Mouse (Mus musculus) limb, embryonic 15.5 days (tissue): ENCODE measurements around the gene P2ry10b. TPM values are rescaled to one million over a fixed set of nuclear protein-coding genes. Genes with fewer than 3 reads are reported as not detected.

Experiments used
- ATAC-seq: fragments of 200-750 bp; cut with Nextera tagmentation; 2 replicates; pipeline ENCODE4 v1.8.0; 2017; ENCODE audit warnings: low read depth, moderate TSS enrichment; ENCODE audit not compliant: insufficient number of reproducible peaks, low FRiP score, low TSS enrichment
- H3K27ac ChIP-seq: fragments of 300-500 bp; sonication (generic); 2 replicates; pipeline ENCODE4 v1.5.1; 2015; ENCODE audit warnings: moderate library complexity, mild to moderate bottlenecking, inconsistent platforms
- H3K27me3 ChIP-seq: fragments of 300-500 bp; sonication (generic); 2 replicates; pipeline ENCODE4 v1.6.1; 2015; ENCODE audit warnings: inconsistent platforms
- H3K36me3 ChIP-seq: fragments of 300-500 bp; sonication (generic); 2 replicates; pipeline ENCODE4 v1.6.1; 2015; ENCODE audit warnings: inconsistent platforms
- H3K4me1 ChIP-seq: fragments of 300-500 bp; sonication (generic); 2 replicates; pipeline ENCODE4 v1.6.1; 2015; ENCODE audit warnings: inconsistent platforms
- H3K4me2 ChIP-seq: fragments of 300-500 bp; sonication (generic); 2 replicates; pipeline ENCODE4 v1.6.1; 2015; ENCODE audit warnings: mild to moderate bottlenecking, inconsistent platforms
- H3K4me3 ChIP-seq: fragments of 300-500 bp; sonication (generic); 2 replicates; pipeline ENCODE4 v1.5.1; 2015; ENCODE audit warnings: mild to moderate bottlenecking, inconsistent platforms
- H3K9ac ChIP-seq: fragments of 300-500 bp; sonication (generic); 2 replicates; pipeline ENCODE4 v1.6.1; 2015; ENCODE audit warnings: inconsistent platforms
- H3K9me3 ChIP-seq: fragments of 300-500 bp; sonication (generic); 2 replicates; pipeline ENCODE4 v1.6.1; 2016; ENCODE audit warnings: inconsistent platforms
- WGBS: fragments of 180-500 bp; shearing (Covaris S2); methylation state at CpG from one replicate; pipeline ENCODE4 v1.1.7; 2015; 5-methylcytosine and 5-hydroxymethylcytosine counted together
- polyA plus RNA-seq: library from polyadenylated mRNA; unstranded; fragments of >200 nt; fragmentation: Nextera tagmentation; extraction: Ambion mirVana; gene quantifications from 2 replicates; pipeline ENCODE4 v1.2.1, GENCODE M21; 2015

Gene P2ry10b
- polyA plus RNA-seq: 3.6 and 6.0 TPM in 2 replicates

DNA sequence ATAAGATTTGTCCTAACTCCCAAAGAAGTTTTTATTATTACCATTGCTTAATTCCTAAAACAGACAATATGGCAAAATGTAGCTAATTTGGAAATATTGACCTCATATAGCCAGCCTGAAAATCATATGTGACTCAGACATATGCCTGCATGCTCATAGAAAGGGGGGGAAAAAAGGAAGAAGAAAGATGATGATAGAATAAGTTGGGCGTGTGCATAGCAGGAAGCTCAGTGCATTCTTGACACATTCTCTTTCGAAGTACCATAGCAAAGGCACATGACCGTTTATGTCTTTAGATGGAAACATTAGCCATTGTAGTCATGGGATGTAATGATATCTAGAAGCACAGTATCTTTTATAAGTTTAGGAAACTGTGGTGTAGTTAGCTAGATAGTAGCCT lies at the start of gene P2ry10b:
TSS of gene P2ry10b (plus strand) at position 247 of the 400 bp plus-strand sequence.
- WGBS: 76% methylated on average over 3 of the region's 3 CpGs

DNA sequence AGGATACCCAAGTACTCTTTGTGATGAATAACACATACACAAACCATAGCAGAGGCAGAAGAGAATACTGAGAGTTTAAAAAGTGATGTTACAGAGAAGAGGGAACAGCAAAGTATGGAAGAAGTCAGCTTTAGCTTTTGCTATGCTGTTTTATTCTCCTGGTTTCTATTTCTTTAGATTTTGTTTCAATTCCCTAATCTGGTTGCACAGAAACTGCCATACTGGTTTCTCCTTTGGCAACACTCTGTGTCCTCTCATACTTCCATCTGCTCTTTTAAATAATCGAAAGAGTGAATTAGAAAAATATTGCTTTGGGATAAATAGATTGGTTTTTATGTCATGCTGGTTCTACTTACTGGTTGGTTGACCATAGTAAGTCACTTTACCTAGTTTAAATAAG lies 32.4 kb upstream of the P2ry10b start:
- Histone ChIP-seq H3K4me2 (no peak overlapping the region), H3K27ac (no peak overlapping the region), H3K4me3 (no peak overlapping the region), H3K4me1 (no peaks in the 10 kb centered on the region), H3K9me3 (no peaks in the 10 kb centered on the region), H3K9ac (no peak overlapping the region), H3K36me3 (no peaks in the 10 kb centered on the region), H3K27me3 (no peaks in the 10 kb centered on the region)
- ATAC-seq: no peak
- WGBS: 79% methylated on average over 1 of the region's 1 CpGs

More for the DNA sequence above, at the start of gene P2ry10b:
- no peak for ATAC-seq
- no peaks in the 10 kb centered on the region for H3K4me1 ChIP-seq
- no peaks in the 10 kb centered on the region for H3K9me3 ChIP-seq
- H3K4me2 ChIP-seq: no peak within 1 kb of the TSS
- no peak within 1 kb of the TSS for H3K9ac ChIP-seq
- no peaks in the 10 kb centered on the region for H3K36me3 ChIP-seq
- H3K27me3 ChIP-seq: no peaks in the 10 kb centered on the region
- 0 out of 2 replicates have a peak within 1 kb of the TSS, but pooled peaks have one; percentile 4 for H3K4me3 ChIP-seq
- H3K27ac ChIP-seq: peak within 1 kb of the TSS; percentile 63

DNA sequence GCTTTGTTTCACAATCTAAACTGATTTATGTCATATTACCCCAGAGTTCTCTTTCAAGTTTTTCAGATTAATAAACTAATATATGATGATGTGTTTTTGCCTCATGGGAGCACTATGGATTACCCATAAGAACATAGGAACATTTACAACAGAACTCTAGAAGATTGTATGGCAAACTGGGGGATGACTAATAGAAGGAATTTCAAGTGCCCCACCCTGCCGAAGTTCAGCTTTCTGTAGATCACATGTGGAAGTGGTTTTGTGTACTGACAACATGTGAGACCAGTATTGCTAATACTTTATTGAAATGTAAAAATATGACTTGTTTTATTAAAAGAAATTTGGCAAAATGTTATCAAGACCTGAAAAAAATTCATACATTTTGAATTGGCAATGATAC lies 31.7 kb upstream of the P2ry10b start:
- no peaks in the 10 kb centered on the region for H3K4me1 ChIP-seq
- WGBS: 60% methylated on average over 1 of the region's 1 CpGs
- H3K4me3 ChIP-seq: no peak overlapping the region
- no peak overlapping the region for H3K27ac ChIP-seq
- H3K36me3 ChIP-seq: no peaks in the 10 kb centered on the region
- no peaks in the 10 kb centered on the region for H3K27me3 ChIP-seq
- no peak overlapping the region for H3K9ac ChIP-seq
- H3K4me2 ChIP-seq: no peak overlapping the region
- H3K9me3 ChIP-seq: no peaks in the 10 kb centered on the region
- ATAC-seq: no peak

DNA sequence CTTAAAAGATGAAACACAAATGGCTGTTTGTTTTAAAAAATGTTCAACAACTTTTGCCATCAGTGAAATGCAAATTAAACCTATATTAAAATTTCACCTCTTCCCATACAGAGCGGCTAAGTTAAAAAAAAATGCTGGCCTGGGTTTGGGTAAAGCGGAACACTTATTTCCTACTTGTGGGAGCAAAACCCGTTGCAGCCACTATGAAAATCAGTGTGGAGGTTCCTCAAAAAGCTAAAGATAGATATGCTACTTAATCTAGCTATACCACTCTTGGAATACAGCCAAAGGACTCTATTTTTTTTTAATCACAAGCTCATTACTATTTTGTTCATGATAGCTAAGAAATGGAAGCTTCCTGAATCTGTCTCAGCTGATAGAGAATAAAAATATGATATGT lies 5.5 kb upstream of the P2ry10b start:
- H3K9ac ChIP-seq: no peak overlapping the region
- no peaks in the 10 kb centered on the region for H3K36me3 ChIP-seq
- 73% methylated on average over 3 of the region's 3 CpGs for WGBS
- no peaks in the 10 kb centered on the region for H3K9me3 ChIP-seq
- H3K4me3 ChIP-seq: no peak overlapping the region
- ATAC-seq: no peak
- H3K4me2 ChIP-seq: no peak overlapping the region
- H3K27ac ChIP-seq: no peak overlapping the region
- H3K4me1 ChIP-seq: no peaks in the 10 kb centered on the region
- no peaks in the 10 kb centered on the region for H3K27me3 ChIP-seq

DNA sequence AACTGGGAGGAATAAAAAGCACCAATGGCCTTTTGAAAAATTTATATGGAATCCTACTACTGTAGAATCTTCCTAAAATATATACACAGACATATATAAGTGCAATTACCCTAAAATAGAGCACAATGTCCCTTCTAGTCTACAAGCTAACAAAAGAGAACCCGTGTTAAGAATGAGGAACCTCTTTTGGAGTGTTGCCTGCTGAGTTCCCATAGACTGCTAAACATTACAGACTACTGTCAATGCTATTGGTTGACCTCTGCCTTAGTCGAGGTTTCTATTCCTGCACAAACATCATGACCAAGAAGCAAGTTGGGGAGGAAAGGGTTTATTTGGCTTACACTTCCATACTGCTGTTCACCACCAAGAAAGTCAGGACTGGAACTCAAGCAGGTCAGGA lies 4.8 kb upstream of the P2ry10b start:
- H3K9me3 ChIP-seq: no peaks in the 10 kb centered on the region
- no peak overlapping the region for H3K9ac ChIP-seq
- H3K4me1 ChIP-seq: no peaks in the 10 kb centered on the region
- no peaks in the 10 kb centered on the region for H3K27me3 ChIP-seq
- ATAC-seq: no peak
- no peak overlapping the region for H3K4me3 ChIP-seq
- H3K36me3 ChIP-seq: no peaks in the 10 kb centered on the region
- 62% methylated on average over 2 of the region's 2 CpGs for WGBS
- no peak overlapping the region for H3K4me2 ChIP-seq
- no peak overlapping the region for H3K27ac ChIP-seq

DNA sequence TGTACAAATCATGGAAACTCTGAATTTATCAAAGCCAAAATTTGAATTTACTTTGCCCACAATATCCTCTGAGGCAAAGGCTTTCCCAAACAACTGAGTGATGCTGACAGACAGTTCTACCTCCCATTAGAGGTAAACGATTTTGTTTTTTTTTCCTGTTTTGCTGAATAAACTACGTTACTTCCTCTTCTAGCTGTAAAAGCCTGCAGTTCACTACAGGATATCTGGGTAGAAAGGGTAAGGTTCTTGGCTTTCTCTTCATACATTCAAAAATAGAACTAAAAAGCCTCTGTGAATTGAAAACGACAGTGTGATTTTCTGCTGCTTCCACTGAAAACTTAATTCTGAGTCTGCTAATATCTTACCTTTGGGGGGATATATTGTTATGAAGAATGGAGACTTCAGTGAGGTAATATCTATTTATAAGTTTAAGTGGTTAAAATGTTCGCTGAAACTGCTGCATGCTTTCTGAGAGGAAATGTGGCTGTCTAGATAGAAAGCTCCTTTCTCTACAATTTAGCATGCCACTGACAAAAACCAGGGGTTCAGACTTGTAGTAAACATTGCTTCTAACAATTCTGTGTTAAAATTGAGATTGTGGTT lies 765 bp downstream of the P2ry10b start:
- Histone ChIP-seq H3K4me2 (no peak overlapping the region), H3K9ac (no peak overlapping the region), H3K9me3 (no peaks in the 10 kb centered on the region), H3K4me1 (no peaks in the 10 kb centered on the region), H3K27ac (peak overlapping the region; percentile 63), H3K27me3 (no peaks in the 10 kb centered on the region), H3K4me3 (0 out of 2 replicates have a peak overlapping the region, but pooled peaks have one; percentile 4), H3K36me3 (no peaks in the 10 kb centered on the region)
- no peak for ATAC-seq
- WGBS: 43% methylated on average over 4 of the region's 4 CpGs

DNA sequence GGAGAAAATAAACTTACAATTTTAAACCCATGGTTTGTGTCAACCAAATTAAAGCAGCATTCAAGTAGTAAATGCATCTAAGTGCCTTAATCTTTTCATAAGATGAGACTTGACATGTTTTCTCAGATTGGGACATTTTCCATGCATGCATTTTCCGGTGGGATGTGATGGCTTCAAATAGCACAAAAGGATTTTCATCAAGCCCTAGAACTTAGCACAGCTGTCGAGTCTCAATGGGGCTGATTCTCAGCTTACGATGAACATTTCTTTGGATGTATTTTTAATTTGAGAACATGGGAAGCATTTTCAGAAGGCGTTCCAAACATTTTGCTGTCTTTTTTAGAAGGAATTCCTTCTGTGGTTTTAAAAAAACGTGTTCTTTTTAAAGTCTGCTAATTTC lies 1.3 kb downstream of the P2ry10b start:
- ATAC-seq: no peak
- no peaks in the 10 kb centered on the region for H3K36me3 ChIP-seq
- no peaks in the 10 kb centered on the region for H3K4me1 ChIP-seq
- no peak overlapping the region for H3K9ac ChIP-seq
- no peaks in the 10 kb centered on the region for H3K27me3 ChIP-seq
- no peak overlapping the region for H3K4me2 ChIP-seq
- WGBS: 37% methylated on average over 5 of the region's 5 CpGs
- no peak overlapping the region for H3K4me3 ChIP-seq
- no peaks in the 10 kb centered on the region for H3K9me3 ChIP-seq
- H3K27ac ChIP-seq: peak overlapping the region; percentile 63

DNA sequence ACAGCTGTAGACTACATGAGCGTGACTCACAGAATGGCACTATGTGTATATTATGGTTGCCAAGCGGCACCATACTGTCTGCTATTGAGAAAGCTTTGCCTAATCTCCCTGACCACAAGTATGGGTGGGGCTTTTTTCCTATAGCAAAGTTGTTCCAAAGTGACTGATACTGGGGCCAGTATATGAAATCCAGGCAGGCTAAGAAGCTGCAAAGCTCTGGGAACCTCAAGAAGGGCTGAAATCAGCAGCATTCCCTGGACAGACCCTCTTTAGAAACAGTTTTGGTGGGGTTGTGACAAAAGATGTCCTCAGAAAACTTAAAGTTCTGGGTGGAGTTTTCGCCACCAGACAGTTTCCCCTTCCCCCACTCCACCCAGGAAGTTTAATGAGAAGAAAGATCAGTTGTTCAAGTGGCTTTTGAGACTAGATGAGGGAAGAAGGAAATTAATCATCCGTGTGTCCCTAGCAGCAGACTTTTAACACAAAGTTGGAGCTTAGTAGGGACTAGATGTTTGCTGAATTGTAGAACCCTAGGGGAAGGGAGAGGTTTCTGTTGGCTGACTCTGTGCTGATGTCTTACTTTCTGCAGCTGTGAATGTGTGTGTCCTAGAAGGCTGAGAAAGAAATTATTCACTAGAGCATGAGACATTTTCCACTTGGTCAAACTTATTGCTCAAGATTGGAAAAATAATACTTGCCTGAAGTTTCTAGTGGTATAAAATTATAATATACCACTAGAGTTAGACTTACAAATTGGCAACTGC lies 2.2 kb downstream of the P2ry10b start:
- no peaks in the 10 kb centered on the region for H3K4me1 ChIP-seq

DNA sequence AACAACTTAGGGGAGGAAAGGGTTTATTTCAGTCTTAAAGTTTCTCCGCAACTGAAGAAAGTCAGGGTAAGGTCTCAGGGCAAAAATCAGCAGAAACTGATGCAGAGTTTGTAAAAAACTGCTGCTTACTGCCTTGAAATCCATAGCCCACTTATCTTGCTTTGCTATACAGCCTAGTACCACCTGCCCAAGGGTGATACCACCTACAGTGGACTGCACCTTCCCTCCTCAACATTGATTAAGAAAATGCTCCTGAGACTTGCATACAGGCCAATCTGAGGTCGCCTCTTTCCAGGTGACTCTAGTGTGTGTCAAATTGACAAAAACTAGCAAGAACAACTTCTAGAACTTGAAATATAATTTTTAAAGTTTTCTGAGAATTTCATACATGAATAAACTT lies 7.3 kb downstream of the P2ry10b start:
- Histone ChIP-seq H3K27ac (no peak overlapping the region), H3K4me2 (no peak overlapping the region), H3K9ac (no peak overlapping the region), H3K4me3 (no peak overlapping the region), H3K27me3 (no peaks in the 10 kb centered on the region), H3K36me3 (no peaks in the 10 kb centered on the region), H3K9me3 (no peaks in the 10 kb centered on the region), H3K4me1 (no peaks in the 10 kb centered on the region)
- ATAC-seq: no peak
- WGBS: 60% methylated on average over 2 of the region's 2 CpGs

More for the DNA sequence above, 2.2 kb downstream of the P2ry10b start:
- Histone ChIP-seq H3K4me3 (no peak overlapping the region), H3K4me2 (0 out of 2 replicates have a peak overlapping the region, but pooled peaks have one; percentile 7), H3K27ac (peak overlapping the region; percentile 84), H3K9me3 (no peaks in the 10 kb centered on the region), H3K36me3 (no peaks in the 10 kb centered on the region), H3K9ac (no peak overlapping the region), H3K27me3 (no peaks in the 10 kb centered on the region)
- WGBS: 56% methylated on average over 4 of the region's 4 CpGs
- ATAC-seq: 0 out of 2 replicates have a peak, but pooled peaks have one; percentile 72

DNA sequence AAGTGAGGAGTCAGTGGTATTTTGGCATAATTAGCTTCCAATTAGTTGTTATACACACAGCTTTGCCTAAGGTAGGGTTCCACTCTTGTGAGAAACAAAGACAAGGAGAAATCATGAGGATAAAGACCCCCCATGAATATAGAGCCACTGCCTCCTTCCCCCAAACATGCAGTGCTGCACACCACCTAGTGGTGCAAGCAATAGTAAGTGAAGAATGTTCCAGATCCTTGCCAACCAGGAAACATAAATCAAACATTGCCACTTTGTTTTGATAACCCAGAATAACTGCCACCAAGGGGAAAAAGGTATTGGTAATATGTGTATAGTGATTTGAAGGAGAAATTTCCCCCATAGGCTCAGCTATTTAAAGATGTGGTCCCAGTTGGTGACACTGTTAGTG lies 11.8 kb downstream of the P2ry10b start:
- Histone ChIP-seq H3K9me3 (no peaks in the 10 kb centered on the region), H3K4me1 (no peaks in the 10 kb centered on the region), H3K4me3 (no peak overlapping the region), H3K27me3 (no peaks in the 10 kb centered on the region), H3K27ac (no peak overlapping the region), H3K4me2 (no peak overlapping the region), H3K36me3 (no peaks in the 10 kb centered on the region), H3K9ac (no peak overlapping the region)
- no peak for ATAC-seq

DNA sequence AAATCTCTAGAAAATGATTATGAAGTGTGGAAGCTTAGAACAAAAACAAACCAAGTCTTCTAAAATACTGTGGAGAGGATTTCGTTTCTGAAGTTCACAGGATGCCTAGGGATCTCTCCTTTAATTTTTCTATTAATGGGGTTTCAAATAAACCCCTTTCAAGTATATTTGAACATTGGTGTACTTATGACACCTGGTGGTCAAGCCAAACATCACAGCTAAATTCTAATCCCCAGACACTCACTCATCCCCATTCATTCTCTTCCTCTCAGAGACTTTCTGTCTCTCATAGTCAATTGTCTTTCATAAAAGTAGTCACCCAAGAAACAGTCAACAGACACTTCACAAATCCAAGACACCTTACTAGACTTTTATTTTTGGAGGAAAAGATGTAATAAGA lies 19.6 kb downstream of the P2ry10b start:
- ATAC-seq: no peak
- Histone ChIP-seq H3K27ac (no peak overlapping the region), H3K4me3 (no peak overlapping the region), H3K27me3 (no peaks in the 10 kb centered on the region), H3K9me3 (no peaks in the 10 kb centered on the region), H3K9ac (no peak overlapping the region), H3K4me1 (no peaks in the 10 kb centered on the region), H3K36me3 (no peaks in the 10 kb centered on the region), H3K4me2 (no peak overlapping the region)
- WGBS: 8% methylated on average over 1 of the region's 1 CpGs

DNA sequence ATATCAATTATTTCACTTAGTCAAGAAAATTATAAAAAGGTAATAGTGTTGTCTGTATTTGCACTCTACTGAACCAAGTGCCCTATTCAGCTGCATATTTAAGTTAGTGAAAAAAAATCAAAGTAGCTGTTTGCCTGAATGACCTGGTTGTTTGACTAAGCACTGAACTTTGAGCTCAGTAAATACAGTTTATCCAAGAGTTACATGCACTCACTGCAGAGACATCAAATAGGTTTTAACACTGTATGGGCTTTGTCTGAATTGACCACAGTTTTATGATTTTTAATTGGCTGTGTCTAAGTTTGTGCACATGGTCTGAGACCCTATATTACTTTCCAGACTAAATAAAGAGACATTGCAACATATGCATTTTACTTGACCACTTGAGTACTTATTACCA lies 20.4 kb downstream of the P2ry10b start:
- Histone ChIP-seq H3K4me1 (no peaks in the 10 kb centered on the region), H3K9me3 (no peaks in the 10 kb centered on the region), H3K27ac (no peak overlapping the region), H3K4me3 (no peak overlapping the region), H3K9ac (no peak overlapping the region), H3K36me3 (no peaks in the 10 kb centered on the region), H3K27me3 (no peaks in the 10 kb centered on the region), H3K4me2 (no peak overlapping the region)
- no peak for ATAC-seq
